In the genomic region with DNA sequence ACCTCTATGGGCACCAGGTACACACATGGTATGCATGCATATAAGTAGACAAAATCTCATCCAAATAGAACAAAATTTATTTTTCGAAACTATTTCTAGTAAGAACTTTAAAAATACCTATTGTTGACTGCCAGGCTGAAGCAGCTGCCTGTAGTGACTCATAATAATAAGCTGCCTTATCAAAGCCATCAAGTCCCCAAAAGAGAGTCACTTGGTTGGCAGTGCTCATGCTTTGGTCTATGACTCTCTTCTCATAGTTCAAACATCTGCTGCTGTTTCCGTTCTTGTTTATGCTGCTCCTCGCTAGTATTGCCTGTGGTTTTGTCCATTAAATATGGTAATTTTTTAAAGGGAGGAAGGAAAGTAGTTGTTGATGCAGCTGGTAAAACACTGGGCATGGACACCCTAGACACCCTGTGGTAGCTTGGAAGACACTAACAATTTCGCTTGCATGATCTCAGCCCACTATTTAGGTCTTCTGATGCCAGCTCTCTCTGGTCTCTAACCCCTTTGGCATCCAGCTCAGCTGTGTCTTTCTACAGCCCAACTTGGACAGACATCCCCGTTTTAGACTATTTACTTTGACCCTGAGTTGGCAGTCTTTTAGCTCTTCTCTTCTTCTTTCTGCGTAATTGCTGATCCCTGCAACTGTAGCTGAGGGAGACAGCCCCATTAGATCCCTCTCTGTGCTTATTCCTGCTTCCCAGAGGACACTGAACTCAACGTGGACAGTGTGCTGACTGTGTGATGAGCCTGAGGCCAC, we compare ENCODE assay signal across 30 mouse cellular contexts. TPM values are rescaled to one million over a fixed set of nuclear protein-coding genes. Genes with fewer than 3 reads are reported as not detected.
A peak's percentile ranks its signal among the peaks of the same experiment; 100 is the strongest.
DNase-seq lines count a peak whose midpoint lies in the region; ATAC-seq and TF ChIP-seq lines count a peak whose summit lies in the region.
"Had no signal": no experiment of that assay in that cellular context is flagged by ENCODE, and none has a peak within 500 bp of the region (broad histone marks: within the 10 kb centered on the region; RNA-seq: fewer than 3 reads in every experiment).

No protein-coding gene starts in this region.

- H3K36me3 ChIP-seq in C2C12 (ENCODE audit: control insufficient read depth, insufficient read depth) (no peaks in the 10 kb centered on the region), myocyte (ENCODE audit: control insufficient read depth, insufficient read depth) (peaks cover 5% of the 10 kb centered on the region)
- H3K36me3 ChIP-seq: embryonic facial prominence, embryonic 13.5 days; embryonic facial prominence, embryonic 15.5 days; forebrain, embryonic 10.5 days; forebrain, embryonic 12.5 days; forebrain, embryonic 15.5 days had no signal

- H3K27me3 ChIP-seq in C2C12 (ENCODE audit: control insufficient read depth, insufficient read depth, insufficient read length) (no peaks in the 10 kb centered on the region), myocyte (ENCODE audit: control insufficient read depth, insufficient read depth, insufficient read length) (no peaks in the 10 kb centered on the region)
- H3K27me3 ChIP-seq: embryonic facial prominence, embryonic 13.5 days; embryonic facial prominence, embryonic 15.5 days; forebrain, embryonic 12.5 days; forebrain, embryonic 15.5 days had no signal

- no peak overlapping the region for H3K4me3 ChIP-seq in C2C12 (ENCODE audit: insufficient read depth, poor library complexity, severe bottlenecking)
- H3K4me3 ChIP-seq in myocyte = no peak overlapping the region
- H3K4me3 ChIP-seq: embryonic facial prominence, embryonic 13.5 days; embryonic facial prominence, embryonic 15.5 days; erythroblast, embryonic 14.5 days; forebrain, embryonic 10.5 days; forebrain, embryonic 12.5 days; forebrain, embryonic 15.5 days had no signal

- no peak overlapping the region for H3ac ChIP-seq in C2C12 (ENCODE audit: control insufficient read depth, insufficient read length, low read depth)
- no peak overlapping the region for H3ac ChIP-seq in myocyte (ENCODE audit: control insufficient read depth, insufficient read length)

- no peak for ATAC-seq in inflammation-experienced regulatory T-cells, adult 6 months
- ATAC-seq: forebrain, embryonic 15.5 days; forebrain, postnatal 0 days had no signal

- no peak for TF ChIP-seq POLR2A in myocyte (IDR thresholded peaks at IDR 0.05; ENCODE audit: insufficient read length, low read depth)

- H3K4me2 ChIP-seq in myocyte (ENCODE audit: low read depth) = peak overlapping the region; percentile 38
- H3K4me2 ChIP-seq: embryonic facial prominence, embryonic 13.5 days; embryonic facial prominence, embryonic 15.5 days; forebrain, embryonic 12.5 days; forebrain, embryonic 15.5 days had no signal

- no peaks in the 10 kb centered on the region for H3K79me3 ChIP-seq in C2C12 (ENCODE audit: low read depth)

- no peak for TF ChIP-seq CTCF in C2C12 (IDR thresholded peaks at IDR 0.05; ENCODE audit: control insufficient read depth, insufficient read depth, insufficient read length)

- peak; percentile 77 for DNase-seq in heart, adult 11 months
- DNase-seq in heart, postnatal 14 days = no peak
- peak; percentile 67 for DNase-seq in 416B (ENCODE audit: low read depth)
- DNase-seq in urinary bladder, postnatal 10 days (ENCODE audit: low spot score) = no peak
- DNase-seq: adrenal gland, adult 8-10 months; adrenal gland, postnatal 14 days; adrenal gland, postnatal 36 days; B cell, adult 2 months; cerebellum, adult 11 months; cerebellum, adult 18-20 months; cerebellum, adult 8-10 months; cerebellum, adult 9-11 months; cerebellum, postnatal 14 days; cerebellum, postnatal 36 days; embryo, embryonic 11 days; forebrain, postnatal 0 days had no signal

- H3K79me2 ChIP-seq in C2C12 (ENCODE audit: control insufficient read depth, insufficient read depth) (no peaks in the 10 kb centered on the region), myocyte (ENCODE audit: control insufficient read depth, insufficient read depth) (no peaks in the 10 kb centered on the region)

- intact Hi-C loops in heart, postnatal 14 days (cut with DNase I) = loop anchor here (5.0 kb wide), 2 partner anchors 194 to 249 kb away; partner anchors contain the start of gene Gm38100

TF ChIP-seq in C2C12, 6 proteins besides CTCF, POLR2A, EP300 and RAD21:
- TF ChIP-seq CEBPB (IDR thresholded peaks at IDR 0.05; ENCODE audit: low read depth) = no peak
- TF ChIP-seq MYOD1 (IDR thresholded peaks at IDR 0.05; ENCODE audit: control insufficient read depth, insufficient read length, low read depth) = peak; percentile 66
- no peak for TF ChIP-seq USF1 (IDR thresholded peaks at IDR 0.05; ENCODE audit: low read depth)
- no peak for TF ChIP-seq MYOG (IDR thresholded peaks at IDR 0.05; ENCODE audit: control insufficient read depth, extremely low read depth, insufficient read length)
- no peak for TF ChIP-seq MAX (IDR thresholded peaks at IDR 0.05)

TF ChIP-seq in myocyte, 11 proteins besides CTCF, POLR2A, EP300 and RAD21:
- TF ChIP-seq POLR2AphosphoS2 (IDR thresholded peaks at IDR 0.05; ENCODE audit: insufficient read length, low read depth) (no peak), E2F4 (IDR thresholded peaks at IDR 0.05; ENCODE audit: insufficient read depth) (no peak), MAX (IDR thresholded peaks at IDR 0.05; ENCODE audit: low read depth) (no peak), TCF3 (IDR thresholded peaks at IDR 0.05; ENCODE audit: insufficient read length, low read depth) (no peak), MYOG (IDR thresholded peaks at IDR 0.05; ENCODE audit: control insufficient read depth in 1 of 3, insufficient read depth in 1 of 3, insufficient read length in 2 of 3, low read depth in 2 of 3) (peak in 1 of 3 experiments; percentile 20), TCF12 (IDR thresholded peaks at IDR 0.05; ENCODE audit: insufficient read depth, poor library complexity, severe bottlenecking) (peak; percentile 0), CEBPB (IDR thresholded peaks at IDR 0.05; ENCODE audit: insufficient read depth, poor library complexity, severe bottlenecking) (no peak), USF1 (IDR thresholded peaks at IDR 0.05; ENCODE audit: low read depth) (no peak), SRF (IDR thresholded peaks at IDR 0.05; ENCODE audit: control insufficient read depth, insufficient read length, low read depth) (no peak), MYOD1 (IDR thresholded peaks at IDR 0.05; ENCODE audit: control insufficient read depth in 1 of 3, insufficient read length in 2 of 3, low read depth in 2 of 3) (peak in 2 of 3 experiments; percentile 5 to 84)

RNA-seq across cellular contexts. Expression of gene Opn3, which starts 18.8 kb away (rescaled TPM):
- total RNA-seq in heart, postnatal 14 days (2021) = 1 to 10 TPM; 7.3 to 8.9 TPM
- polyA plus RNA-seq in C2C12 (2012; fragmentation: generic; extraction: Trizol) (3.1 TPM), myocyte (2012; fragmentation: generic; extraction: Trizol) (4.8 TPM)
- polyA plus RNA-seq in inflammation-experienced regulatory T-cells, adult 6 months (2017; shearing (Covaris generic)) = not detected
- total RNA-seq: common myeloid progenitor, adult 5-6 weeks had no signal
- polyA plus RNA-seq: erythroblast, embryonic 14.5 days had no signal

RNA-seq across cellular contexts. Expression of gene Chml, which starts 19.0 kb away (rescaled TPM):
- 10 to 100 TPM; 12.1 to 13.3 TPM for total RNA-seq in heart, postnatal 14 days (2021)
- polyA plus RNA-seq in C2C12 (2012; fragmentation: generic; extraction: Trizol) = 1.2 TPM
- 1.0 TPM for polyA plus RNA-seq in myocyte (2012; fragmentation: generic; extraction: Trizol)
- 1 to 10 TPM in 2 of 3 experiments, under 1 TPM in 1; 0.21 to 1.1 (median 1.1) TPM for polyA plus RNA-seq in inflammation-experienced regulatory T-cells, adult 6 months (2017; shearing (Covaris generic))

RNA-seq across cellular contexts. Expression of gene Wdr64, which starts 24.6 kb away (rescaled TPM):
- total RNA-seq in heart, postnatal 14 days (2021) = not detected
- polyA plus RNA-seq in C2C12 (2012; fragmentation: generic; extraction: Trizol) = not detected
- not detected for polyA plus RNA-seq in myocyte (2012; fragmentation: generic; extraction: Trizol)
- polyA plus RNA-seq in inflammation-experienced regulatory T-cells, adult 6 months (2017; shearing (Covaris generic)) = not detected
- total RNA-seq: adrenal gland, adult 18-20 months; adrenal gland, adult 8-10 months; adrenal gland, postnatal 14 days; adrenal gland, postnatal 36 days; common myeloid progenitor, adult 5-6 weeks; forebrain, postnatal 0 days; MEL had no signal
- polyA plus RNA-seq: embryonic facial prominence, embryonic 11.5 days; embryonic facial prominence, embryonic 13.5 days; embryonic facial prominence, embryonic 15.5 days; erythroblast, embryonic 14.5 days; forebrain, embryonic 10.5 days; forebrain, embryonic 12.5 days; forebrain, embryonic 15.5 days; forebrain, postnatal 0 days had no signal

RNA-seq across cellular contexts. Expression of gene Fh1, which starts 48.3 kb away (rescaled TPM):
- 100 to 1,000 TPM; 594 to 598 TPM for total RNA-seq in heart, postnatal 14 days (2021)
- 107 TPM for polyA plus RNA-seq in C2C12 (2012; fragmentation: generic; extraction: Trizol)
- 115 TPM for polyA plus RNA-seq in myocyte (2012; fragmentation: generic; extraction: Trizol)
- 100 to 1,000 TPM in 1 of 3 experiments, 10 to 100 TPM in 2; 48.1 to 114 (median 67.1) TPM for polyA plus RNA-seq in inflammation-experienced regulatory T-cells, adult 6 months (2017; shearing (Covaris generic))

RNA-seq across cellular contexts. Expression of gene Kmo, which starts 53.6 kb away (rescaled TPM):
- total RNA-seq in heart, postnatal 14 days (2021) = under 1 TPM; 0.26 to 0.34 TPM
- polyA plus RNA-seq in C2C12 (2012; fragmentation: generic; extraction: Trizol) (0.02 TPM), myocyte (2012; fragmentation: generic; extraction: Trizol) (not detected)
- 1 to 10 TPM in 1 of 3 experiments, under 1 TPM in 2; 0.48 to 7.3 (median 0.88) TPM for polyA plus RNA-seq in inflammation-experienced regulatory T-cells, adult 6 months (2017; shearing (Covaris generic))
- total RNA-seq: ES-E14; forebrain, postnatal 0 days had no signal
- polyA plus RNA-seq: erythroblast, embryonic 14.5 days; forebrain, embryonic 15.5 days; forebrain, postnatal 0 days had no signal

Comparison
In these comparisons a context has a peak if more than half of its experiments do, and no peak if none do; other contexts are left out.
1. DNase-seq: peak in heart, adult 11 months (single experiment) and 416B (single experiment); none in heart, postnatal 14 days (0 of 2) and urinary bladder, postnatal 10 days (single experiment).